Mouse (Mus musculus) hindbrain, embryonic 11.5 days (tissue): ENCODE data around the gene Vegfa. TPM values are rescaled to one million over a fixed set of nuclear protein-coding genes. Genes with fewer than 3 reads are reported as not detected.

Source experiments
- ATAC-seq: fragments of 200-750 bp; cut with Nextera tagmentation; 2 replicates; pipeline ENCODE4 v1.8.0; 2017; ENCODE audit warnings: mild to moderate bottlenecking, moderate TSS enrichment, moderate library complexity; ENCODE audit not compliant: low FRiP score
- DNase-seq: peaks from one replicate; pipeline ENCODE4 v3.0.0-alpha.2; 2015; ENCODE audit warnings: low spot score
- H3K27ac ChIP-seq: fragments of 300-500 bp; sonication (generic); 2 replicates; pipeline ENCODE4 v1.5.1; 2014; ENCODE audit warnings: mild to moderate bottlenecking, low read depth, low read length
- H3K27me3 ChIP-seq: fragments of 300-500 bp; sonication (generic); 2 replicates; pipeline ENCODE4 v1.6.1; 2014; ENCODE audit warnings: mild to moderate bottlenecking, low read length, moderate library complexity, mixed read lengths; ENCODE audit not compliant: control insufficient read depth, insufficient read depth
- H3K36me3 ChIP-seq: fragments of 300-500 bp; sonication (generic); 2 replicates; pipeline ENCODE4 v1.6.1; 2014; ENCODE audit warnings: mild to moderate bottlenecking, low read length, moderate library complexity, mixed read lengths; ENCODE audit not compliant: control insufficient read depth, insufficient read depth
- H3K4me1 ChIP-seq: fragments of 300-500 bp; sonication (generic); replicated peaks from 2 replicates; pipeline ENCODE4 v1.6.1; 2014; ENCODE audit warnings: low read length, mixed read lengths; ENCODE audit not compliant: control insufficient read depth, insufficient read depth
- H3K4me2 ChIP-seq: fragments of 300-500 bp; sonication (generic); replicated peaks from 2 replicates; pipeline ENCODE4 v1.6.1; 2014; ENCODE audit warnings: mild to moderate bottlenecking, low read depth, low read length
- H3K4me3 ChIP-seq: fragments of 300-500 bp; sonication (generic); 2 replicates; pipeline ENCODE4 v1.5.1; 2014; ENCODE audit warnings: low read depth, low read length
- H3K9ac ChIP-seq: fragments of 300-500 bp; sonication (generic); 2 replicates; pipeline ENCODE4 v1.6.1; 2014; ENCODE audit warnings: low read depth, low read length
- H3K9me3 ChIP-seq: fragments of 300-500 bp; sonication (generic); 2 replicates; pipeline ENCODE4 v1.6.1; 2016; ENCODE audit warnings: low read length; ENCODE audit not compliant: control insufficient read depth
- WGBS: fragments of 180-500 bp; shearing (Covaris S2); extraction: QIAGEN DNeasy Blood & Tissue Kit; methylation state at CpG from one replicate; pipeline ENCODE4 v1.1.7; 2014; 5-methylcytosine and 5-hydroxymethylcytosine counted together
- polyA plus RNA-seq: library from polyadenylated mRNA; unstranded; fragments of >200 nt; fragmentation: Nextera tagmentation; extraction: Ambion mirVana; gene quantifications from 2 replicates; pipeline ENCODE4 v1.2.1, GENCODE M21; 2014

Gene Vegfa
- 2.6 and 6.2 TPM in 2 replicates for polyA plus RNA-seq

GRCm38 (mm10) chr17:46032257-46032991, at the start of gene Vegfa:
Vegfa (minus strand) TSS chr17:46032369.
- peak; percentile 86 for ATAC-seq
- peaks cover 10% of the 10 kb centered on the region for H3K4me1 ChIP-seq
- under 1% methylated on average over 40 of the region's 40 CpGs for WGBS

GRCm38 (mm10) chr17:46081657-46082056, 49.5 kb upstream of the Vegfa start:
- H3K36me3 ChIP-seq, result no peaks in the 10 kb centered on the region
- H3K9me3 ChIP-seq, result no peaks in the 10 kb centered on the region
- no peaks in the 10 kb centered on the region for H3K27me3 ChIP-seq
- WGBS, result 71% methylated on average over 7 of the region's 7 CpGs
- no peak overlapping the region for H3K4me3 ChIP-seq
- H3K4me2 ChIP-seq, result no peak overlapping the region
- H3K9ac ChIP-seq, result no peak overlapping the region
- DNase-seq, result no peak
- ATAC-seq, result no peak
- no peak overlapping the region for H3K27ac ChIP-seq
- no peaks in the 10 kb centered on the region for H3K4me1 ChIP-seq

More at GRCm38 (mm10) chr17:46032257-46032991, at the start of gene Vegfa:
- peak; percentile 97 for DNase-seq
- Histone ChIP-seq H3K9ac (peak within 1 kb of the TSS; percentile 94), H3K27me3 (no peaks in the 10 kb centered on the region), H3K27ac (peak within 1 kb of the TSS; percentile 81), H3K4me3 (peak within 1 kb of the TSS; percentile 90), H3K4me2 (peak within 1 kb of the TSS; percentile 89), H3K9me3 (no peaks in the 10 kb centered on the region), H3K36me3 (no peaks in the 10 kb centered on the region)

- Histone ChIP-seq H3K4me3 (no peak overlapping the region), H3K4me2 (no peak overlapping the region), H3K9ac (no peak overlapping the region), H3K27me3 (no peaks in the 10 kb centered on the region), H3K9me3 (no peaks in the 10 kb centered on the region), H3K27ac (no peak overlapping the region; the same call in 1 of the 2 replicates), H3K4me1 (no peaks in the 10 kb centered on the region), H3K36me3 (no peaks in the 10 kb centered on the region)
- WGBS, result 60% methylated on average over 5 of the region's 5 CpGs
- no peak for ATAC-seq
- no peak for DNase-seq
Observed at GRCm38 (mm10) chr17:46081042-46081441, 48.9 kb upstream of the Vegfa start.

GRCm38 (mm10) chr17:46080388-46080787, 48.2 kb upstream of the Vegfa start:
- Histone ChIP-seq H3K27ac (no peak overlapping the region), H3K36me3 (no peaks in the 10 kb centered on the region), H3K27me3 (no peaks in the 10 kb centered on the region), H3K9ac (no peak overlapping the region), H3K9me3 (no peaks in the 10 kb centered on the region), H3K4me1 (no peaks in the 10 kb centered on the region), H3K4me3 (no peak overlapping the region), H3K4me2 (no peak overlapping the region)
- ATAC-seq (no peak), DNase-seq (no peak)
- 35% methylated on average over 7 of the region's 7 CpGs for WGBS

- no peak overlapping the region for H3K4me3 ChIP-seq
- H3K27me3 ChIP-seq, result no peaks in the 10 kb centered on the region
- WGBS, result 77% methylated on average over 2 of the region's 2 CpGs
- no peak overlapping the region for H3K9ac ChIP-seq
- no peaks in the 10 kb centered on the region for H3K36me3 ChIP-seq
- ATAC-seq (no peak), DNase-seq (no peak)
- H3K9me3 ChIP-seq, result no peaks in the 10 kb centered on the region
- H3K27ac ChIP-seq, result no peak overlapping the region
- H3K4me2 ChIP-seq, result no peak overlapping the region
- H3K4me1 ChIP-seq, result no peaks in the 10 kb centered on the region
Observed at GRCm38 (mm10) chr17:46079037-46079436, 46.9 kb upstream of the Vegfa start.

GRCm38 (mm10) chr17:46077921-46078534, 45.9 kb upstream of the Vegfa start:
- H3K36me3 ChIP-seq, result no peaks in the 10 kb centered on the region
- no peak overlapping the region for H3K4me2 ChIP-seq
- DNase-seq (no peak), ATAC-seq (no peak)
- H3K4me1 ChIP-seq, result no peaks in the 10 kb centered on the region; the same call in 1 of the 2 replicates
- no peaks in the 10 kb centered on the region for H3K27me3 ChIP-seq
- 96% methylated on average over 12 of the region's 12 CpGs for WGBS
- H3K9me3 ChIP-seq, result no peaks in the 10 kb centered on the region
- H3K27ac ChIP-seq, result no peak overlapping the region
- H3K9ac ChIP-seq, result no peak overlapping the region
- no peak overlapping the region for H3K4me3 ChIP-seq

GRCm38 (mm10) chr17:46076260-46076551, 44.0 kb upstream of the Vegfa start:
- H3K36me3 ChIP-seq, result no peaks in the 10 kb centered on the region
- DNase-seq, result no peak
- H3K9me3 ChIP-seq, result no peaks in the 10 kb centered on the region
- no peaks in the 10 kb centered on the region for H3K27me3 ChIP-seq
- H3K4me1 ChIP-seq, result no peaks in the 10 kb centered on the region; the same call in 1 of the 2 replicates
- H3K4me3 ChIP-seq, result no peak overlapping the region
- no peak overlapping the region for H3K9ac ChIP-seq
- H3K27ac ChIP-seq, result no peak overlapping the region
- ATAC-seq, result no peak
- no peak overlapping the region for H3K4me2 ChIP-seq
- 67% methylated on average over 1 of the region's 1 CpGs for WGBS

GRCm38 (mm10) chr17:46075551-46076259, 43.5 kb upstream of the Vegfa start:
- H3K27ac ChIP-seq, result no peak overlapping the region
- no peaks in the 10 kb centered on the region for H3K36me3 ChIP-seq
- no peak overlapping the region for H3K9ac ChIP-seq
- no peaks in the 10 kb centered on the region; the same call in 1 of the 2 replicates for H3K4me1 ChIP-seq
- H3K4me2 ChIP-seq, result no peak overlapping the region
- H3K4me3 ChIP-seq, result no peak overlapping the region
- H3K27me3 ChIP-seq, result no peaks in the 10 kb centered on the region
- 79% methylated on average over 5 of the region's 5 CpGs for WGBS
- DNase-seq, result no peak
- no peaks in the 10 kb centered on the region for H3K9me3 ChIP-seq
- no peak for ATAC-seq
